Mouse (Mus musculus): ENCODE measurements around the gene Trim17.

The Trim17 gene

GRCm38 (mm10) chr11:58954420-58955142 lies at the start of gene Trim17, which contains the start of gene Hist3h2a:
Gene Trim17 (plus strand): TSS chr11:58954685.
Gene Hist3h2a (plus strand): TSS chr11:58954685.
- DNase-seq: peak; percentile 64 to 73

DNA sequence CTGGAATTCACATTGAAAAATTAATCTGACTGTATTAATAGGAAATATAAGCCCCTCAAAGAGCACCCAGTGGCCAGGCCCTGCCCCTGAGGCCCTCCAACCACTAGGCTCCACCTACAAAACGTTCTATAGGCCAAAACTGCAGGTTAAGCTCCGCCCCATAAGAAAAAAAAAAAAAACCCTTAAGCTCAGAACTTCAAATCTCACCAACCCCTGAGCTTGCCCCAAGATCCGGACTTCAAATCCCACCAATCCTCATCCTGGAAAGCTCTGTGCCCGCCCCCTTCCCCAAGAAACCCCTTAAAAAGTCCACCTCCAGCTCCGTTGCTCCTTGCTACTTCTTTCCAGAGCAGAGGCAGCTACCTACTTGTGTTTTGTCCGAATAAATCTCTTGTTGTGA lies 49.6 kb upstream of the Trim17 start:
- peak in 1 of 2 experiments; percentile 8 for DNase-seq

GRCm38 (mm10) chr11:58913776-58914175 lies 40.7 kb upstream of the Trim17 start:
- DNase-seq: no peak

- peak in 1 of 2 experiments; percentile 5 for DNase-seq
Measured at GRCm38 (mm10) chr11:58914461-58915028, 39.9 kb upstream of the Trim17 start.

DNA sequence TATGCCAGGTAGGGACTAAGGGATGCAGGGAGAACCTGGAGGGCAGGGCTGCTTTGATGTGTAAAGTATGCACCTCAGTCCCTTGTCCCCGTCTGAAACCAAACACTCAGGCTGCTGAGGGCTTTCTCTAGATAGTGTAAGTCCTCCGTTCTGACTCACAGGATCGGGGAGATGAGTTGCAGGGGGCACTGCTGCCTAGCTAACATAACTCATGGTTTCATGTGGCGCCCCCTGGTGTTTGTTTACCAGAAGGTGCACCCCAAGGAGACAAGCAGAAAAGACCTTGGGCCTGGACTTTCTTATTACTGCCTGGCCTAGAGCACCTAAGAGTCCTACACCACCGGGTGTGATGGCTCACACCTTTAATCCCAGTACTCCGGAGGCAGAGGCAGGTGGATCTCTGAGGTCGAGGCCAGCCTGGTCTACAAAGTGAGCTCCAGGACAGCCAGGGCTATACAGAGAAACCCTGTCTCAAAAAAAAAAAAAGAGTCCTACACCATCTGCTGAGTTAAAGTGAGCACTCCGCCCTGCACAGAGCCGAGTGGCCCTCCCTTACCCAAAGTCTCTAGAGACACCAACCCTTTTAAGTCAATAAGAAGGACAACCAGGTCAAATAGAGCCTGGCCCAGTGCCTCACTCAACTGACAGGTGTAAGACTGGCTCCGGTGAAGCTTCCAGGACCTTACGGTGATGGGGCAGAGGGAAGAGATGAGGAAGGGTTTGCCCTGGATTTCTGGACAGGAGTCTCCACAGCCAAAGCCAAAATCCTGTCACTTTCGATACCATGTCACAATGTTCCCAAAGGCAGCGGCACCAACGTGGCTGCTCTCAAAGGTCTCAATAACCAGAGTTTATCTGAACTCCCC lies 37.4 kb upstream of the Trim17 start:
- peak in 1 of 2 experiments; percentile 57 for DNase-seq

GRCm38 (mm10) chr11:58917745-58918366 lies 36.6 kb upstream of the Trim17 start, which contains the start of gene Btnl10:
Gene Btnl10 (plus strand): TSS chr11:58917908.
- DNase-seq: no peak

GRCm38 (mm10) chr11:58918759-58919158 lies 35.7 kb upstream of the Trim17 start:
- no peak for DNase-seq

DNA sequence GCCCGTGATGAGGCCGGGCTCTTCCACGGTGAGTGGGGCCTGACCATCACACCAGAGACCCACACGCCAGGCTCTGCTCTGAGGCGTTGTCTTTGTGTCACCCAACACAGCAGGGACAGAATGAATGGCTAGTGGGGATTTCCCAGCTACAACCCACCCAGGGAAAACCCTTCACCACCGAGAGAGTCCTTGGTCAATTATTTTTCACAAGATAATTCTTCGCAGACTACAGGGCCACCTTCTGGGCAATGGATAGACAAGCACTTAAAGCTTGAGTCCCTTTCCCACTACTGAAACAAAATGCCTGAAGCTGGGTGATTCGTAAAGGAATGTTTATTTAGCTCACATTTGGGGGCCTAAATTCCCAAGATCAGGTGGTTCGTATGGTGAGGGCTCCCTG lies 32.1 kb upstream of the Trim17 start:
- no peak for DNase-seq

DNA sequence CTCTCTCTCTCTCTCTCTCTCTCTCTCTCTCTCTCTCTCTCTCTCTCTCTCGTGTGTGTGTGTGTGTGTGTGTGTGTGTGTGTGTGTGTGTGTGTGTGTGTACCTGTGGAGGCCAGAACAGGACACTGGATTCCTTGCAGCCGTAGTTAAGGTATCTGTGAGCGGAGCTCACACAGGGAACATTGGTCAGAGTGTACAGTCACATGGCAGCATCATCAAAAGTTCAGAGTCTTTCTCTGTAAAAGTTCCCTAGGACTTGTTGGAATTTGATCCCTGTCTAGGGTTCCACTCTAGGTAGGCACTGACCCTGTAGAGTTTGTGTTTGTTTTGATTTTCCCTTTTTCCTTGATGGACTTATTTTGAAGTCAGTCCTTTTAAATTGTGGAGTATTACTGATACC lies 27.8 kb upstream of the Trim17 start:
- no peak for DNase-seq

DNA sequence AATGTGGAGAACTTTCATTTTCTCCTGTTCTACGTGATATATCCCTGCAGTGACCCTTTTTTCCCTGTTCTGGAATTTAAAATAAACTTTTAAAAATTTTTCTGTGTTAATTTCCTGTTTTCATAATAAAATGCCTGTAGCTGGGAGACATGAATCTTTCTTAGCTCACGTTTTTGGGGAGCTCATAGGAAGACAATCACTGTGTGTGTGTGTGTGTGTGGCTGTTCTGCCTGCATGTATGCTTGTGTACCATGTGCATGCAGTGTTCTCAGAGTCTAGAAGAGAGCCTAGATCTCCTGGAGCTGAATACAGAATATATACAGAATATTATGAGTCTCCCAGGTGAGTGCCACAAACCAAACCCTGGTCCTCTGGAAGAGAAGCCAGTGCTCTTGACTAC lies 27.4 kb upstream of the Trim17 start:
- no peak for DNase-seq

GRCm38 (mm10) chr11:58927790-58928651 lies 26.5 kb upstream of the Trim17 start:
- DNase-seq: peak; percentile 59 to 67

GRCm38 (mm10) chr11:58929055-58929454 lies 25.4 kb upstream of the Trim17 start:
- DNase-seq: no peak

- DNase-seq: no peak
Measured at GRCm38 (mm10) chr11:58929641-58930040, 24.8 kb upstream of the Trim17 start.

DNA sequence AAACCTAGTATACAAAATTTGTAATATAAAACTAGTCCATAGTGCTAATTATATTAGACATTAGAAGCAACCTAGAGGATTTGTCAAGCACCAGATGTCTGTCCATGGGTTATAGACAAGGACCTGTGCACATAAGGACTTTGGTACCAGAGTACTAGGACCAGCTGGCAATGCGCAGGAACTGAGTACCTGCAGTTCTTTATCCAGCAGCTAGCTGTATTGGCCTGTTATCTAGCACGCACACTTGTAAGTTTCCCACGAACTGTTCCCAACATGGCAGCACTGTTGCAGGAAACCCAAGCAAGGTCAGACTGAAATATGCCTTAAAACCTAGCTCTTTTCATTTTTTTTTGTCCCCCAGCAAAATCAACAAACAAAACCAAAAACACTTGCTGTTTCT lies 24.2 kb upstream of the Trim17 start:
- no peak for DNase-seq

DNA sequence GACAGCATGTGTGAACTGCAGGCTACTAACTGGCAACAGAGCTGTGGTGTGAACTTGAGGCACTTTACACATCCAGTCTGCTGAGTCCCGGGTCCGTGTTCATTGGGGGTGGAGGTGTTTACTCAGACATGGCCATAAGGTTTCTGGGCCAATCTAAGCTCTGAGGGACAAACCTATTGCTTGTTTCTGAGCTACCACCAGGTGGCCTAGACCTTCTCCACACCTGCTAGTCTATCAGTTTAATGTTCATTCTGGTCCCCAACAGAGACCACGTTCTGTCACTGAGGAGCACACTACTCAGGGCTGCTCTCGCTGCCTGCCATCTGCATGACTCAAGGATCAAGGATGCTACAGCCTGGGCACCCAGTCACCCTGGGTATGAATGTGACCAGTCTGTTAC lies 22.9 kb upstream of the Trim17 start:
- DNase-seq: no peak

DNA sequence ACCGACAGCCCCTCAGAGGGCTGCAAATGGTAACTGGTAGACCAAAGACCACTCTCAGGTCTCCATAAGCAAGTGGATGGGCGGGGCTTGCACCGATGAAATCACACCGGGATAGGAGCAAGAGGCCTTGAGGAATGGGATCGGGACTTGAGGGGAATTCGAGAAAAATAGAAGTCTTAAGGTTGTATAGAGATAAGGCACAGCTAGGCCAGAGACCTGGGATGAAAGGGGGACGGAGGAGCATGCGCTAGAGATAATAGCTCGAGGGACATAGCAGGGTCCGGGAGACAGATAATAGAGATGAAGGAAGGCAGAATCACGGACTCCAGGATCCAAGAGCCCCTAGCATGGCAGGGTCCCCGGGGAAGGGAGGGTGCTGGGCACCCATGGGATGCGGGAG lies 16.6 kb upstream of the Trim17 start:
- no peak for DNase-seq

DNA sequence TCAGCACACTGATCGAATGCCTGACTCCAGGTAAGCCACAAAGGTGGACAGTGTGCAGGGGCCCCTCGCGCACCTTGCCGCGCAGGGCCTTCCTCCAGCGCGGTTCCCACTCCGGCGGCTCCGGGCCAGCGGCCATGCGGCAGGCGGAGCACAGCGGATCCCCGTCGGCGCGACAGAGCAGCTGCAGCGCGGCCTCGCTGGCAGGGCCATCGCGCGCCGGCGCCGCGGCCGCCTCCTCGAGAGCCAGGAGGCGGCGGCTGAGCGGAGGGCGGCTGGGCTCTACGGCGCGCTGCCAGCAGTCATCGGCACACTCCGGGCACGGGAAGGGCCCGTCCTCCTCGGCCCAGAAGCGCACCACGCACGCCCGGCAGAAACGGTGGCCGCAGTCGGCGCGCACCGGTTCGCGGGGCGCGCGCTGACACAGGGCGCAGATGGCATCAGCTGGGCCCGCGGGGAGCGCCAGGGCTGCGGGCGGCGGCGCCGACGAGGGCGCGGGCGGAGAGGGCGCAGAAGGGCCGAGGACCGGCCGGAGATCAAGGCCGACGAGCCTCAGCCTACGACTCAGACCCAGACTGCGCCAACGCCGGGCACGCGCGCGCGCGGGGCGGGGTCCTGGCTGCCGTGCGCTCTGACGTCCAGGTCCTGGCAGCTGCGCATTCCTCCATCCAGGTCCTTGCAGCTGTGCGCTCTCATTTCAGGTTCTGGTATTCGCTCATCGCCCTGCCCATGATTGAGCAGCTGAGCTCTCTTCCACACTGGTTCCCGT lies 16.0 kb upstream of the Trim17 start, which contains the start of gene Rnf187:
Rnf187 (minus strand) TSS at position 595 of the 766 bp plus-strand sequence.
- peak; percentile 79 to 90 for DNase-seq

DNA sequence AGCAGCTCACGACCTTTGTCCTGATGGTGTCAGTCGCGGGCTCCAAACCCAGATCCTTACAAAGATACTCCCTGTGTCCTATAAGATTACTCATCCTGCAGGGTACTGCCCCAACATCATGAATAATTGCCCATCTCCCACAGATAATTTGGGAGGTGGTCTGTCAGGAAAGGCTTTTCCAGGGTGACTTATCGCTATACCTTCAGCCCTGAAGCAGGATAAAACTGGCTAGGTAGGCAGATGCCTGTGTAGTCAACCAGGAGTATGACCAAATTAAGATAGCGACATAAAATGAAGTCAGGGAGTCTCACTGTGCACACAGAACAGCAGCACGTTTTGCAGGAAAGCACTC lies 15.4 kb upstream of the Trim17 start:
- no peak for DNase-seq

- no peak for DNase-seq
Measured at GRCm38 (mm10) chr11:58944136-58944535, 10.3 kb upstream of the Trim17 start.

GRCm38 (mm10) chr11:58947306-58947705 lies 7.2 kb upstream of the Trim17 start:
- no peak for DNase-seq

Measured in spleen, adult 18-20 months (tissue).